Mouse (Mus musculus) cerebellum, adult 8-10 months (tissue): ENCODE measurements around the gene Nosip.
A peak's percentile ranks its signal among the peaks of the same experiment; 100 is the strongest.
"Not testable (repeated sequence)": the region's sequence is repeated elsewhere in the genome, so short reads cannot be mapped to it uniquely, and the experiment has no call there.

Experiments used
- DNase-seq: peaks from one replicate; pipeline ENCODE4 v3.0.0; 2022

The Nosip gene

GRCm38 (mm10) chr7:45119780-45120709, 57.8 kb downstream of the Nosip start:
- DNase-seq, result no peak

DNA sequence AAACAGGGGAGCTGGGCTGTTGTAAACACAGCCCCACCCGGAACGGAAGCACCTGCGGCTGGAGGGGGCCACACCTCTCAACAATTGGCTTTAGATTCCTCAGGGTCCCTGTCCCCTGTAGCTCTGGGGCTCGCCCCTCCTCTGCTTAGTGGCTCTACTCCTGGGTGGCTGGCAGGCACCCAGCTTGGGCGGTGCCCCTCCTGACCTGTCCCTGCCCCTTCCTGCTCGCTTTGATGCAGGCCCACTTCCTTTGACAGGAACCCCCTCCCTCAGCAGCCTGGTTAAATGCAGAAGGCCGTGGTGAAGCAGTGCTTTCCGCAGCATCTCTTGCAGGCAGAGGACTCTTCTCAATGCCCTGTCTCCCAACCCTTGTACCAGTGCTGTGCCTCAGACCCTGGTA, 59.2 kb downstream of the Nosip start:
- no peak for DNase-seq

DNA sequence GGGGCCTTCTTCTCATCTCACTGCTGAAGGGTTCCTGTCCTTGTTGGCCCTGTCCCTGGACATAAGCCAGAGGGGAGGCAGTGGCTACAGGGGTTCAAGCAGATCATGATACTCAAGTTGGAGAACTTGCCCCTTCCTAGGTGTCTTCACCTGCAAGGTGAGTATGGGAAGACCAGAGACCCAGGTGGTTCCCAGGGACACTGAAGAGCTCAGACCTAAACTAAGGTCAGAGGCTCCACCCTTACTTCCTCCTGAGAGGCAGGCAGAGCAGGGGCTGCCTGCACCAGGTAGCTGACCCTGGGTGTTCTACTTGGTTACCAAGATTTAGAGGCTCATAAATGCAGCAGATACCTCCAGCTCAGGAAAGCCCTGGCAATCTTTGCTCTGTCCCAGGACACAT, 59.7 kb downstream of the Nosip start:
- DNase-seq, result no peak

GRCm38 (mm10) chr7:45122561-45123185, 60.4 kb downstream of the Nosip start:
- DNase-seq, result no peak

DNA sequence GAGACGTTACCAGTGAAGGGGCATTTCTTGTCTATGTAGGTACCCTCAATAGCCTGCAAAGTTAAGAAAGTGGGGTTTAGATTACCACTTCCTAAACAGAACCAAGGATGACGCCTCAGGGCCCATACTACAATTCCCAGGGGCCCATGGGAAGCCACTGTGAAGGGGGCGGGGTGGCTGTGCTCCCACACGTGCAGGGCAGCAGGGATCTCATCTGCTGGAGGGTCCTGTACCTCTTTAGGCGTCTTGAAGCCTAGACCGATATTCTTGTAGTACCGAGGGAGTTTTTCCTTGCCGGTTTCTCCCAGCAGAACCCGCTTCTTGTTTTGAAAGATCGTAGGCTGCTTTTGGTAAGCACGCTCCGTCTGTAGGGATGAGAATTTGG, 60.9 kb downstream of the Nosip start:
- DNase-seq, result no peak

GRCm38 (mm10) chr7:45124224-45125143, 62.3 kb downstream of the Nosip start, which contains the start of gene Rps11:
TSS of gene Rps11 (minus strand) at chr7:45124439.
- DNase-seq, result peak; percentile 98

GRCm38 (mm10) chr7:45125144-45125600, 62.9 kb downstream of the Nosip start:
- DNase-seq, result no peak

- not testable (repeated sequence) for DNase-seq
Observed at GRCm38 (mm10) chr7:45125649-45126048, 63.4 kb downstream of the Nosip start.

DNA sequence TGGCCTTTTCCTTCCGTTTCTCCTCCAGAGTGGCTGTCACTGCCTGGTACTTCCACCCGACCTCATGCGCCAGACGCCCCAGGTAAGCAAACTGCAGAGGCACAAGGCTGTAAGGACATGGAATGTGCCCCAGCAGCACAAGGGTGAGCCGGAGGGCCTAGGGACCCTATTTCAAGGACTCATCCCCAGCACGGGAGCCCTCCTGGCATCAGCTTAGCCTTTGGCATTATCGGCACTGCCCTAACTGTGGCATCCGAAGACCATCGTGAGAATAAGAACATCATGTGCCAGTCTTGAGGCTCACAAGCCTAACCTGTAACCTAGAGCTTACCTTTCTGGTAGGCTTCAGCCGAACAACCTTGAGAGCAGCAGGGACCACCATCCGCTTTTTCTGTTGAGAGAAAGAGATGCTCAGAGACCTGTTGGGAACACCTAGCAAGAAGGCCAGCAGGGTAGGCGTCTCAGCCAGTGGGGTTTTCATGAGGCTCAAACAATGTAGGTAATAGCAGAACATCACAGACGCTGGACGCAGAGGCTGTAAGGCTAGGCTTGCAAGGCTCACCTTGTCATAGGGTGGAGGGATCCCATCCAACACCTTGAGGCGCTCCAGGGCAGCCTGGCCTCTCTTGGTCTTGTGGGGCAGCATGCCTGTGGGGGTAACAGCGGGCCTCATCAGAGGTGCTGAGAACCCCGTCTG, 64.1 kb downstream of the Nosip start:
- no peak for DNase-seq

- DNase-seq, result peak; percentile 25
Observed at GRCm38 (mm10) chr7:45126844-45127699, 64.8 kb downstream of the Nosip start.
